Mouse (Mus musculus): ENCODE data around the gene 4930404N11Rik. TPM values are rescaled to one million over a fixed set of nuclear protein-coding genes. Genes with fewer than 3 reads are reported as not detected.

4930404N11Rik gene
- polyA plus RNA-seq, 1 experiment from 2014 or later = 3.0 TPM

GRCm38 (mm10) chr10:81382039-81382438 is 16.4 kb upstream of the 4930404N11Rik start:
- no peak for DNase-seq (ENCODE audit: low spot score)

- no peak for DNase-seq (ENCODE audit: low spot score)
Observed at GRCm38 (mm10) chr10:81379809-81380378, 14.3 kb upstream of the 4930404N11Rik start.

GRCm38 (mm10) chr10:81379183-81379553 is 13.6 kb upstream of the 4930404N11Rik start:
- no peak for DNase-seq (ENCODE audit: low spot score)

DNA sequence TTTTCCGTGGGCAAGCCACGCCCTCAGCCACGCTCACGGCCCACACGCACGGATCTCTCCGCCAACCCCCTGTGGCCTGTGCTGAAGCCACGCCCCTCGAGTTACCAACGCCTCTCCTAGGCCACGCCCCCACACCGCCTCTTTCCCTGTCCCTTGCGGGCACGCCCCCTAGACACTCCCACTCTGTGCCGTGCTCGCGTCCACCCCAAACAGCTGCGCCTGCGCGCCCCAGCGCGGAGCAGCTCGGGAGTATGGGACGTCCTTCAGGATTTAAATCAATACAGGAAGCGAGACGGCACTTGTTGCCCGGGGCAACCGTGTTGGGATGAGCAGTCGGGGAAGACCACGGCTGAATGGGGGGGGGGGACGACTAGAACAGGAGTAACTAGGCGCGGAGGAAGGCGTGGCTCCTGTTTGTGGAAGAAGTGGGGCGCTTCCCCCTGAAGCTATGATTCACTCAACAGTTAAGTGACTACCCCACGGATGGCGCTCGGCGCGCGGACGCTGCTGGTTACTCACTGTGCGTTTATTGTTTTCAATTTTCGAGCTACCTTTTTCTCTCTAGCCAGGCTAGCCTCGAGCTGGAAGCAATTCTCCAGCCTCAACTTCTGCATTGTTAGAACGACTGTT is 13.1 kb upstream of the 4930404N11Rik start:
- DNase-seq (ENCODE audit: low spot score) = peak; percentile 100

DNA sequence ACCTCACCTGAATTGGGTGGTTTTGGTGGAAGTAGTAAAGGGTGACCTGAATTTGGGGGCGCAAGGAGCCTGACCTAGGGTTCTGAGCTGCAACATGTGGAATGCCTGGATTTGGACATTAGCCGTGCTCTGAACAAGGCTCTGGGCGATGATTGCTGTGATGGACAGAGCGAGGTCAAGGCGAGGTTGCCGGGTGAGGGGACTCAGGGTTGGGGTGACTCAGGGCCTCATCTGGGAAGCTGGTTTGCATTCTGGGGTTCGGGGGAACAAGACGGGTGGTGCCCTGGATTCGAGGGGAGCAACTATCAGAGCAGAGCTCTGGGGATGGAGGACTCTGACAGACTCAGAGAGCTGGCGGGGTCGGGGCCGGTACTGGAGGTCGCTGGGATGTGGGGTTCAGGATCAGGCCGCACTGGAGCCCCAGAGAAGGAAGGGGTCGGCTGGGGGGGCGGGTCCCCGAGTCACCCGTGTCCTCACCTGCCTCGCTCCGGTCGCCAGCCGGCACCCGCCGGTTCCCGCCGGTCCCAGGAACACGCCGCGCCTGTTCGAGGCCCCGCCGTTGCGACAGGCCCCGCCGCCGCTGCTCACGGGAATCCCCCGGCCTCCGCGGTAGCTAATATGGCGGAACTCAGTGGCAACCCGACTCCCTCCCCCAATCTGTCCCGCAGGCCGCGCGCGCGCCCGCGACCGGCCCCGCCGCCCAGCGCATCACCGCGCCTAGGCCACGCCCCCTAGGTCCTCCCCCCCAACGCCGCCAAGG is 12.4 kb upstream of the 4930404N11Rik start, which contains the start of gene Fzr1:
Gene Fzr1, minus strand, starts transcription at position 724 of the 760 bp plus-strand sequence.
- no peak for DNase-seq (ENCODE audit: low spot score)

GRCm38 (mm10) chr10:81377362-81377664 is 11.7 kb upstream of the 4930404N11Rik start:
- no peak for DNase-seq (ENCODE audit: low spot score)

- no peak for DNase-seq (ENCODE audit: low spot score)
Observed at GRCm38 (mm10) chr10:81376561-81377361, 11.1 kb upstream of the 4930404N11Rik start.

DNA sequence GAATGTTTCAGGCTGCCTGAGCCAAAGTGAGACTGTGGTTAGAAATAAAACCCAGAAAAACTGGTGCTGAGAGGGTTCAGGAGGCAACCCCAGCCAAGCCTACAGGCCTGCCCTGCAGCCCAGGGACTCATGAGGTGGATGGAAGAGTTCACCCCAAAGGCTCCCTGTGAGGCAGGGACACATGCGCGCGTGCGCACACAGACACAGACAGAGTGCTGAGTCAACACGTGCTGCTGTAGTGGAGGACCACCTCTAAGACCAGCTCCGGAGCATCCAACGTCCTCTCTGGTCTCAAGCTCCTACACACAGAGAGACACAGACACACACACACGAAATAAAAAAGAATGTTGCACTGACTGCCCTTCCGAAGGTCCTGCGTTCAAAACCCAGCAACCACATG is 9.7 kb upstream of the 4930404N11Rik start:
- DNase-seq (ENCODE audit: low spot score) = no peak

DNA sequence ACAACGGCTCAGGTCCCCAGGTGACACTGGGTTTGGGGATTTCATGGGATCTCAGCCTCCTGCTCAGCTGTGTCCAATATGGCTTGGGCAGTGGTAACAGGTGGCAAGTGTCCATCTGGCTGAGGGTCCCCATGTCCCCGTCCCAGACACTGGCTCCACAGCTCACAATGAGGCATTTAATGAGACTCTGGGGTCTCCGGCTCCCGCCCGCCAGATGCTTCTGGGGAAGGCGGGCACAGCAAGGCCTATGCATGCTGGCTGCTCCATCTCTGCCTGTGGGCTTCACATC is 1.5 kb upstream of the 4930404N11Rik start:
- DNase-seq (ENCODE audit: low spot score) = no peak

DNA sequence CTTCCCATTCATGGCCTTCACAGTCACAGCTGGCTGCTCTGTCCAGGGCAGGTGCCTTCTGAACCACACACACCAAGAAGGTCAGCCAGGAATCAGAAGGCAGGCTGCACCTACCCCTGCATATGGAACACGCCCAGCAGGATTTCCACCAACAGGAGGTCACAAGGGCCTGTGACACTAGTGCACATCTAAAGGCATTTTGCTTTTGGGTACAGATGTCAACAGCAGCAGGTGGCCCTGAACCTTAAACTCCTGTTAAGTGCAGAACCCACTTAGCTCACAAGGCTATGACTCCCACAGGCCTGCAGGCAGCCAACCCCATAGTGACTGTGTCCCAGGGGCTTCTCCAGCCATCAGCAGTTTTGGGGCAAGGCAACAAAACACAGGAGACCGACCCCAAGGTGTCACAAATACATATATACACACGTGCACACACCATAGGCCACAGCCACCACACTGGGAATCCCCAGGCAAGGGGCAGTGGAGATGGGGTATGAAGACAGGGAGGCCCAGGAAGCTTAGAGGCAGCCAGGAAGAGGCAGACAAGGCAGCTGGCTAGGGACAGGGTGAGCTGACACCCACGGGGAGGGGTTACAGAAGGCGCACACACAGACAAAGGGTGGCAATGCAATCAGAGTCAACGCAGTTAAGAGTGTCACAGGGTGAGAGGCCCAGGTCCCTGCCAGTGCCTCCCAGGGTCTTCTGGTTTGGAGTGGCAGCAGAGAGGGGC is 1.0 kb upstream of the 4930404N11Rik start:
- DNase-seq (ENCODE audit: low spot score) = no peak

GRCm38 (mm10) chr10:81365073-81365472 is 543 bp downstream of the 4930404N11Rik start:
- no peak for DNase-seq (ENCODE audit: low spot score)

DNA sequence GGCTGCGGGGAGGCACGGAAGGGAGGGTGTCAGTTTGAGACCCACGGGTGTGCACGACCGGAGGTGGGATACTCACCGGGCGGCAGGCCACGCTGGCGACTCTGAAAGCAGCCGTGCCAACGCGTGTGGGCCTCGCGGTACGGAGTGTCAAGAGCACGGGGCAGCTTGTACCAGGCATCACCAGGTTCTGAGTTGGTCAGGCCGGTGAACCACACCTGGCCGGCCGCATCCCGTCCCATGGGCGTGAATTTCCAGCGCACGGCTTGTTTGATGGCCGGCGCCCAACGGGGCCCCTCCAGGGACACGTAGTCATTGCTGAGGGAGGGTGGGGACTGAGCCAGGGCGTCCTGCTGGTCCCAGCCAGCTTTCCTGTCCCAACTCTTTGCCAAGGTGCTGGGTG is 950 bp downstream of the 4930404N11Rik start:
- DNase-seq (ENCODE audit: low spot score) = no peak

- DNase-seq (ENCODE audit: low spot score) = no peak
Observed at GRCm38 (mm10) chr10:81363436-81364346, 1.9 kb downstream of the 4930404N11Rik start.

DNA sequence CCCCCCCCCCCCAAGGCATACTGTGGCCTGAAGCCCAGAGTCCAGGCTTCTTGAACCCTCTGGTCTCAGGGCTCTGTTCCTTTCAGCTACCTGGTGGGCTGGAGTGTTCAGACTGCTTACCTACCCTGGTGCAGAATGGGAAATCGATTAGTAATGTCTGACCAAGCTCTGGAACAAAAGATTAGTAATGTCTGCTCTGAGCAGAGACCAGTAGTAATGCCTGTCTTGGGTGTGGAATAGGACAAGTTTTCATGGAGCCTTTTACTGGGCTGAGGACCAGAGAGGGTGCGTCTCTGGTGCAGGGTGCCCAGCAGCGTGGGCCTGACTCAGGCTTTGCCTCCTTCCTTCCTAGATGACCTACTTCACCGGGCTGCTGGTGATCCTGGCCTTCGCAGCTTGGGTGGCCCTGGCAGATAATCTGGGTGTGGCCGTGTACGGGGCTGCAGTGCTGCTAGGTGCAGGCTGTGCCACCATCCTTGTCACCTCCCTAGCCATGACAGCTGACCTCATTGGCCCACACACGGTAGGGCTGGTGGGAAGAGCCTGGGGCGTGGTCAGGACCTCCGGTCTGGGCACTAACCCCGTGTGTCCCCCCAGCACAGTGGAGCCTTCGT is 3.2 kb downstream of the 4930404N11Rik start:
- DNase-seq (ENCODE audit: low spot score) = no peak

- DNase-seq (ENCODE audit: low spot score) = no peak
Observed at GRCm38 (mm10) chr10:81360721-81361120, 4.9 kb downstream of the 4930404N11Rik start.

DNA sequence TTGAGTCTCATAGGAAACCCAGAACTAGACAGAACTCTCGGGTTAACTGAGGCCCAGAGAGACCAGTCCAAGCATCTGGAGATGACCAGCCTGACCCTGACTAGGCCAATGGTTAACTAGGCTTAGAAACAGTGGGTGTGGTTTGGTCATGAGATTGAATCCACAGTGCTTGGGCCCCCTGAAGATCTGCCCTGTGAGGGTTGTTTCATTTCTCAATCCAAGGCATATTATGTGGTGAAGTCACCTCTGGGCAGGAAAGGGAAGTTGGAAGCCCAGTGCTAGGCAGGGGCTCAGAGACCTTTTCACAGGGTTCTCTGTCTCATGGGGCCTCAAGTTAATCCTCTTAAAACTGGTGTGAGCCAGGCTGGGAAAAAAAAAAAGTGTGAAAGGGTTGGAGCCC is 6.8 kb downstream of the 4930404N11Rik start:
- DNase-seq (ENCODE audit: low spot score) = no peak

GRCm38 (mm10) chr10:81358209-81358608 is 7.4 kb downstream of the 4930404N11Rik start:
- no peak for DNase-seq (ENCODE audit: low spot score)

DNA sequence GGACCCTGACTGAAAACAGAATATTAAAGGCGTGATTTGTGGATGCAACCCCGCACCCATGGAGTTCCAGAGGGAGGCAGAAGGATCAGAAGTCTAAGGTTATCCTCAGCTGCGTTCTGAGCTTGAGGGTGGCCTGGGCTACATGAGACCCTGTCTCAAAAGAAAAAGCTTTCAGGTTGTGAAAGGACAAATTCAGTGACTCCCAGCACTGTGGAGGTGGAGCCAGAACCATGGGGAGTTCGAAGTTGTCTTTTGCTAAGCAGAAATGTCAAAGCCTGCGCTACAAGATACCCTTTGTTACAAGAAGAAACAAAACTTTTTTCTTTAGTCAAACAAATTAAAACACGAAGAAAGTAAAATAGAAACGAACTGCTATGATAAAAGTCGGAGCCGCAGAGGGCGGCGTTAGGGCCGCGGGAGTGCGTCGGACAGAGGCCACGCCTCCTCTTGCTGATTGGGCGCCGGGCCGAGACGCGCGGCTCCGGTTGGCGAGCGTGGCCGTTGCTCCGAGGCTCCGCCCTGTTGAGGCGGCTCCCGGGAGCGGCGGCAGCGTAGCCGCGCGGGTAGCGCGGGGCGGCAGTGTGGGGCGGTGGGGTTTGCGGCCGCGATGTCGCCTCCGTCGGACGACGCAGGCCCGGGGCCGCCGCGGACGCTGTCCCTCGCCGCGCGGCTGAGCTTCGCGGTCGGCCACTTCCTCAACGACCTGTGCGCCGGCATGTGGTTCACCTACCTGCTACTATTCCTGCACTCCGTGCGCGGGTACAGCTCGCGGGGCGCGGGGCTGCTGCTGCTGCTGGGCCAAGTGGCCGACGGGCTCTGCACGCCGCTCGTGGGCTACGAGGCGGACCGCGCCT is 8.4 kb downstream of the 4930404N11Rik start, which contains the start of gene Mfsd12:
Gene Mfsd12, plus strand, starts transcription at position 501 of the 854 bp plus-strand sequence.
- peak; percentile 93 for DNase-seq (ENCODE audit: low spot score)
